Mouse (Mus musculus) kidney, adult 2 months (tissue): ENCODE measurements around the gene Tpra1.

Source experiments
- CTCF ChIP-seq: fragments of 200-500 bp; conservative IDR thresholded peaks from 2 replicates; pipeline ENCODE4 v1.5.1; 2011; ENCODE audit warnings: low read depth, mild to moderate bottlenecking, control low read depth, low read length, moderate library complexity, mixed read lengths; ENCODE audit not compliant: insufficient read depth, insufficient read length
- POLR2A ChIP-seq: fragments of 200-500 bp; IDR thresholded peaks from one replicate; pipeline ENCODE4 v1.6.1; 2011; ENCODE audit warnings: low read depth, low read length, control low read depth

- TF ChIP-seq POLR2A (no peak), CTCF (peak; percentile 93)
Observed at GRCm38 (mm10) chr6:88893559-88893958, 8.5 kb upstream of the Tpra1 start.
